Mouse (Mus musculus): ENCODE data around the gene Tmem259. TPM values are rescaled to one million over a fixed set of nuclear protein-coding genes. Genes with fewer than 3 reads are reported as not detected.

Gene Tmem259
- polyA plus RNA-seq, 1 experiment from 2014 or later: 27.7 TPM

DNA sequence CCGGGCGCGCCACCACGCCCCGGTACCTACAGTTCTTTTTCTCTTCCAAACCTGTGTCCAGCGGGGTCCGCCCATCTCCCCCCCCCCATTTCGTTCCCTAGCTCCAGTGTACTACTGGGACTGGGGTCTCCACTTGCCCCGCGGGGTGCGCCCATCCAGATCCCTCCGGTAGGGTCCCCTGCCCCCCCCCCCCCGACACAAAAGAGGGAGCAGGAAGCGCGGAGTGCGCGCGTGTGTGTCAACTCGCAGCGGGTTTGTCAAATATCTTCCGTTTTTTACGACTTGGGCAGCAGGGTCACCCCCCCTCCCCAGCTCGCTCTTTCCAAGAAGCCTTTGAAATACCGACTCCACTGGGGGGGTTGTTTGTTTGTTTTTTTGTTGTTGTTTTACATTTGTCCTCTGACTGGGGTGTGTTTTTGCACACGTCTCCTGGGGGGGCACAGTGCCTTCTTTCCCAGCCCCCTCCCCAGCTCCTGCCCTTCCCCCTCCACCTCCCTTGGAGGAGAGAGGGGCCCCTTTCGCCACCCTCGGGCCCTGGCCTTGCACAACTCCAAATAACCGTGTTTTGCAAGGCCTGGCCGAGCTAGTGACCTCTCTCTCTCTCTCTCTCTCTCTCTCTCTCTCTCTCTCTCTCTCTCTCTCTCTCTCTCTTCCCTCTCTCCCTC, 56.0 kb downstream of the Tmem259 start:
- H3K27me3 ChIP-seq (replicated peaks): peaks cover 5% of the 10 kb centered on the region
- H3K9me3 ChIP-seq: no peaks in the 10 kb centered on the region
- peak overlapping the region; percentile 97 for H3K4me3 ChIP-seq
- peaks cover 51% of the 10 kb centered on the region for H3K4me1 ChIP-seq
- peaks cover 26% of the 10 kb centered on the region for H3K36me3 ChIP-seq
- peak overlapping the region; percentile 94 for H3K9ac ChIP-seq
- 1% methylated on average over 29 of the region's 29 CpGs for WGBS
- no peak for ATAC-seq (ENCODE audit: low FRiP score, low read depth)
- peak overlapping the region; percentile 85 for H3K27ac ChIP-seq
- H3K4me2 ChIP-seq (replicated peaks): peak overlapping the region; percentile 93

DNA sequence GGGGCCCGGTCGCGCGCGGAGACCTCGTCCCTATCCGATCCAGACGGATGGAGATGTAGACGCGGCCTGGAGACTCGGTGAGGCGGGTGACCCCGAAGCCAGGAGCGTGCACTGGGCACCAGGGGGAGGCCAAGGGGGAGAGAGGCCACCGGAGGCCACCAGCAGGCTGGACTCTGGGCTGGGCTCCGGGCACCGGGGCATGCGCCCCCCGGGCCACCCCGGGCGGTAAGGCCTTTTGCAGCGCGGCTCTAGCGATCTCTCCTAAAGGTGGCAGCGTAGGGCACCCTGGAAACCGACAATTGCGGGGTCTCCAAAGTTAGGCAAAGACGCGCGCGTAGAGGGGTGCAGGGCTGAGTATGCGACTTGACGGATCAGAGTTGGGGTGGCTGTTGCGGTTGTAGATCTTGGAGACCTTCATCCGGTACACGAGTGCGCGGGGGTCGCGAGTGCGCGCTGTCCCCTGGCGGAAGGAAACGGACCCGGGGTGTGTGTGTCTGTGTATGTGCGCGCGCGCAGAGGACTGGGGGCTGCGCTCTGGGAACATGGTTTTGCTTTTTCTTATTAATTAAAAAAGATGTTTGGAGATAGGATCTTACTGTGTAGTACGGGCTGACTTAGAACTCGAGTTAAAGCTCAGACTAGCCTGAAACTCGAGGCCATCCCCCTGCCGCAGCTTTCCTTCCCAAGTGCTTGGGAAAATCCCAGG, 56.7 kb downstream of the Tmem259 start:
- peak; percentile 55 for ATAC-seq (ENCODE audit: low FRiP score, low read depth)
- WGBS: under 1% methylated on average over 54 of the region's 54 CpGs
- Histone ChIP-seq H3K9me3 (no peaks in the 10 kb centered on the region), H3K27ac (peak overlapping the region; percentile 85), H3K4me2 (replicated peaks) (peak overlapping the region; percentile 93), H3K4me1 (peaks cover 44% of the 10 kb centered on the region), H3K9ac (peak overlapping the region; percentile 94), H3K36me3 (peaks cover 19% of the 10 kb centered on the region), H3K27me3 (replicated peaks) (peaks cover 12% of the 10 kb centered on the region), H3K4me3 (peak overlapping the region; percentile 97)

DNA sequence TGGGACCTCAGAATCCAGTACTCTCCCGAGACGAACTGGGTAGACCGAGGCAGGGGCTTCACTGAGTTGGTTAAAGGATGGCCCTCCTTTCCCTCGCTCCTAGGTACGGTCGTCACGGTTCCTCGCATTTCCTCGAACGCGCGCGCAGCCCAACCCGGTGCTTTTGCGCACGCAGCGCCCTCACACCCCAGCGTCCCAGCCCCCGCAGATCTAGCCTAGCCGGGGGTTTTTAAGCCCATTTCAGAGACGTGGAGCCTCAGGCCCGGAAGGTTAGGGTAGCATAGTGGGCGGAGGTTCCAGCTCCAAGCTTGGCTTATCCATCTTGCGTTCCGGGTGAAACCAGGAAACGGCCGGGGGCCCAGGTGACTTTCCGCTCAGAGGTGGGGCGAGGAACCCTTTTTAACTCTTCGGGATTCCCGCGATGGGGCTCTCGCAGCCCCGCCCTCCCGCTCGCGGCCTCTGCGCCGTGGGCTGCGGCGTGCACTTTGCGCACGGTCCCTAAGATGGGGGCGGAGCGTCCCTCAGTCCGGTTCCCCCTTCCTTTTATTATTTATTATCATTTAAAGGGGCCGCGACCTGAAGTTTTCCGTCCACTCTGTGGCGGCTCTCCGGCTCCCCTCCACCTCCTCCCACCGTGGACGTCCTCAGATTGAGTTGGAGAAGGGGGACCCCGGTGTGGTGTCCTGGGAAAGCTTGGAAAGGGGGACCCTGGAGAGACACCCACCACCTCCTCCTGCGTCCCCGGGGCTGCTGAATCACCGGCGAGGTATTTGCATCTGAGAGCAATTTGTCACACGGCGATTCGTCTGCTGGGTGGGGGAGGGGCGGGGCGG, 57.4 kb downstream of the Tmem259 start, which contains the start of gene Arid3a:
Arid3a (plus strand) TSS at position 553 of the 833 bp plus-strand sequence.
- WGBS: under 1% methylated on average over 63 of the region's 63 CpGs
- peaks cover 39% of the 10 kb centered on the region for H3K4me1 ChIP-seq
- H3K36me3 ChIP-seq: peaks cover 13% of the 10 kb centered on the region
- peak within 1 kb of the TSS; percentile 93 for H3K4me2 ChIP-seq (replicated peaks)
- no peaks in the 10 kb centered on the region for H3K9me3 ChIP-seq
- peaks cover 20% of the 10 kb centered on the region for H3K27me3 ChIP-seq (replicated peaks)
- peak within 1 kb of the TSS; percentile 85 for H3K27ac ChIP-seq
- peak; percentile 73 for ATAC-seq (ENCODE audit: low FRiP score, low read depth)
- H3K4me3 ChIP-seq: peak within 1 kb of the TSS; percentile 97
- peak within 1 kb of the TSS; percentile 94 for H3K9ac ChIP-seq

DNA sequence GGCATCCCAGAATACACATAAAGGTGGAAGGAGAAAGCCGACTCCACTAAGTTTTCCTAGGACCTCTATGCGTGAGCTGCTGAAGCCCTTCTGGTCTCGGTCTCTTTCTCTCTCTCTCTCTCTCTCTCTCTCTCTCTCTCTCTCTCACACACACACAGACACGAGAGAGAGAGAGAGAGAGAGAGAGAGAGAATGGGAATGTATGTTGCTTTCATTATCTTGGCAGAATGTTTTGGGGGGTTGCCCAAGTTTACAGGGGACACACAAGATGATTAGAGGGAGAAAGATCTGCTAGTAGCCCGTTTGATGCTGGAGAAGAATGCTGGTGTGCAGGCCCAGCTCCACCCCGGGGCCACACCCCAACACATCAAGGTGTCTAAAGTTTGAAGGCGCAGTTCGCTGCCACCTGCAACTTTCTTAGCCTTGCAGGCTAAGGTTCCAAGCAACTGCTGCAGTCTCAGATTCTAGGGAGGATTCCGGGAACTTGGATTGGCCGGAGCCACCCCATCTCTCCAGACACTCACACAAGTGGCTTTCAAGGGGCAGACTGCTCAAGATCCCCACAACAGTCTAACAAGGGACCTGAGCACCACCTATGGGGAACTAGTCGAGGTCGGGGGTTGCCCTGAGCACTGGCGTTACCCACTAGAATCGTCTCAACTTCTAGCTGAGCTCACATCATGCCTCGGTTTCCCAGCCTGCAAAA, 58.2 kb downstream of the Tmem259 start:
- H3K27ac ChIP-seq: no peak overlapping the region
- no peak for ATAC-seq (ENCODE audit: low FRiP score, low read depth)

DNA sequence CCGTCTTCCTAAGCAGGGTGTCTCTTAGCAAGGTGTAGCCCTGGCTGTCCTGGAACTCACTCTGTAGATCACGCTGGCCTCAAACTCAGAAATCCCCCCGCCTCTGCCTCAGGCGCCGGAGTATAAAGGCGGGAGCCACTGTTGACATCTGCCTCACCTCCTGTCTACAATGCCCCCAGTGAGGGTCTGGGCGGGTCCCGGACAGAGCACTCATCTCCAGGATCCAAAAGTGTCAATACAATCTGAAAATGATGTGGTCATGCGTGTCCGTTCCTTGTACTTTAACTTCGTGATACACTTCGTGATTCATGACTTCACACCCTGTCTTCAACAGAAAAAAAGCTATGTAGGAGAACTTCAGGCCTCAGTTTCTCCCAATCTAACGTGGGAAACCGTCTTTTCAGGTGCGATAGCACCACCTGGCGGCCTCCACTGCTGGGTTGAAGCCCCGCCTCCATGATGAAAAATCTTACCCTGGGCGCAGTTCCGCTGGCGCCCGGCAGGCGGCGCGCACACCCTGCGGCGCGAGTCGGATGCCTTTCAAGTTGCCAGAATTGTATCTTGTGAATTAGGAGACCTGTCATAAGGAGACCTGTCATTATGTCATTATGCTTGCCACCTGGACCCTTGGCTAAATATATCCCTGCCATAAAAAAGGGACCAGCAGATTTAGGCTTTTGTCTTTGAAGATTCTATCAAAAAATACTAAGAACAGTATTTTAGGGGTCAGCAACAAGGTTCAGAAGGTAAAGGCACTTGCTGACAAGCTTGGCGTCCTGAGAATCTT, 58.9 kb downstream of the Tmem259 start:
- H3K36me3 ChIP-seq: no peaks in the 10 kb centered on the region
- no peak for ATAC-seq (ENCODE audit: low FRiP score, low read depth)
- H3K27ac ChIP-seq: no peak overlapping the region
- H3K4me3 ChIP-seq: no peak overlapping the region; the same call in 1 of the 2 replicates
- H3K4me1 ChIP-seq: peaks cover 43% of the 10 kb centered on the region
- no peaks in the 10 kb centered on the region for H3K9me3 ChIP-seq
- H3K9ac ChIP-seq: no peak overlapping the region
- H3K27me3 ChIP-seq (replicated peaks): peaks cover 35% of the 10 kb centered on the region
- H3K4me2 ChIP-seq (replicated peaks): peak overlapping the region; percentile 93
- WGBS: 10% methylated on average over 29 of the region's 29 CpGs

More for the DNA sequence above, 58.2 kb downstream of the Tmem259 start:
- peak overlapping the region; percentile 97 for H3K4me3 ChIP-seq
- H3K9ac ChIP-seq: peak overlapping the region; percentile 94; the same call in 1 of the 2 replicates
- H3K36me3 ChIP-seq: peaks cover 5% of the 10 kb centered on the region; the same call in 1 of the 2 replicates
- H3K4me1 ChIP-seq: peaks cover 45% of the 10 kb centered on the region
- WGBS: 12% methylated on average over 14 of the region's 15 CpGs
- H3K9me3 ChIP-seq: no peaks in the 10 kb centered on the region
- H3K27me3 ChIP-seq (replicated peaks): peaks cover 27% of the 10 kb centered on the region
- peak overlapping the region; percentile 93 for H3K4me2 ChIP-seq (replicated peaks)

Other genes with a start within 250 kb of the Tmem259 start
- 44.7 and 44.9 TPM in 2 replicates for gene Polrmt, start 237.7 kb downstream of the Tmem259 start, polyA plus RNA-seq (2016; fragmentation: Nextera tagmentation; extraction: Ambion mirVana)
- 0.55 and 1.2 TPM in 2 replicates for gene Fgf22, start 229.3 kb downstream of the Tmem259 start, polyA plus RNA-seq (2016; fragmentation: Nextera tagmentation; extraction: Ambion mirVana)
- 115 and 118 TPM in 2 replicates for gene Rnf126, start 217.4 kb downstream of the Tmem259 start, polyA plus RNA-seq (2016; fragmentation: Nextera tagmentation; extraction: Ambion mirVana)
- gene Fstl3, start 207.1 kb downstream of the Tmem259 start, polyA plus RNA-seq (2016; fragmentation: Nextera tagmentation; extraction: Ambion mirVana): 1.5 and 2.0 TPM in 2 replicates
- 0.16 and 0.42 TPM in 2 replicates for gene Prss57, start 193.4 kb downstream of the Tmem259 start, polyA plus RNA-seq (2016; fragmentation: Nextera tagmentation; extraction: Ambion mirVana)
- 196 and 205 TPM in 2 replicates for gene Palm, start 190.8 kb downstream of the Tmem259 start, polyA plus RNA-seq (2016; fragmentation: Nextera tagmentation; extraction: Ambion mirVana)
- gene Misp, start 163.3 kb downstream of the Tmem259 start, polyA plus RNA-seq (2016; fragmentation: Nextera tagmentation; extraction: Ambion mirVana): 1.6 and 2.3 TPM in 2 replicates
- gene Ptbp1, start 129.9 kb downstream of the Tmem259 start, polyA plus RNA-seq (2016; fragmentation: Nextera tagmentation; extraction: Ambion mirVana): 180 and 189 TPM in 2 replicates
- gene Prtn3, start 109.9 kb downstream of the Tmem259 start, polyA plus RNA-seq (2016; fragmentation: Nextera tagmentation; extraction: Ambion mirVana): 12.6 and 15.5 TPM in 2 replicates
- 296 and 301 TPM in 2 replicates for gene Plppr3, start 109.7 kb downstream of the Tmem259 start, polyA plus RNA-seq (2016; fragmentation: Nextera tagmentation; extraction: Ambion mirVana)
- gene Elane, start 98.1 kb downstream of the Tmem259 start, polyA plus RNA-seq (2016; fragmentation: Nextera tagmentation; extraction: Ambion mirVana): 0.34 and 0.53 TPM in 2 replicates
- not detected in 2 replicates for gene Cfd, start 93.5 kb downstream of the Tmem259 start, polyA plus RNA-seq (2016; fragmentation: Nextera tagmentation; extraction: Ambion mirVana)
- 60.5 and 62.6 TPM in 2 replicates for gene Med16, start 75.4 kb downstream of the Tmem259 start, polyA plus RNA-seq (2016; fragmentation: Nextera tagmentation; extraction: Ambion mirVana)
- 28.4 and 40.5 TPM in 2 replicates for gene Gm26602, start 73.5 kb downstream of the Tmem259 start, polyA plus RNA-seq (2016; fragmentation: Nextera tagmentation; extraction: Ambion mirVana)
- 1.1 and 1.3 TPM in 2 replicates for gene Kiss1r, start 67.4 kb downstream of the Tmem259 start, polyA plus RNA-seq (2016; fragmentation: Nextera tagmentation; extraction: Ambion mirVana)
- gene R3hdm4, start 63.1 kb downstream of the Tmem259 start, polyA plus RNA-seq (2016; fragmentation: Nextera tagmentation; extraction: Ambion mirVana): 185 and 186 TPM in 2 replicates
- gene Arid3a, start 57.3 kb downstream of the Tmem259 start, polyA plus RNA-seq (2016; fragmentation: Nextera tagmentation; extraction: Ambion mirVana): 4.9 and 7.7 TPM in 2 replicates
- gene Wdr18, start 24.2 kb downstream of the Tmem259 start, polyA plus RNA-seq (2016; fragmentation: Nextera tagmentation; extraction: Ambion mirVana): 84.5 and 98.3 TPM in 2 replicates
- gene Grin3b, start 13.6 kb downstream of the Tmem259 start, polyA plus RNA-seq (2016; fragmentation: Nextera tagmentation; extraction: Ambion mirVana): 0.24 and 0.40 TPM in 2 replicates
- 106 and 107 TPM in 2 replicates for gene Cnn2, start 4.3 kb upstream of the Tmem259 start, polyA plus RNA-seq (2016; fragmentation: Nextera tagmentation; extraction: Ambion mirVana)
- 9.9 and 10.7 TPM in 2 replicates for gene Abca7, start 12.2 kb upstream of the Tmem259 start, polyA plus RNA-seq (2016; fragmentation: Nextera tagmentation; extraction: Ambion mirVana)
- 4.3 and 4.7 TPM in 2 replicates for gene Arhgap45, start 32.3 kb upstream of the Tmem259 start, polyA plus RNA-seq (2016; fragmentation: Nextera tagmentation; extraction: Ambion mirVana)
- gene Polr2e, start 55.5 kb upstream of the Tmem259 start, polyA plus RNA-seq (2016; fragmentation: Nextera tagmentation; extraction: Ambion mirVana): 160 and 166 TPM in 2 replicates
- gene Gpx4, start 62.8 kb upstream of the Tmem259 start, polyA plus RNA-seq (2016; fragmentation: Nextera tagmentation; extraction: Ambion mirVana): 499 and 515 TPM in 2 replicates
- 15.1 and 15.4 TPM in 2 replicates for gene Sbno2, start 121.2 kb upstream of the Tmem259 start, polyA plus RNA-seq (2016; fragmentation: Nextera tagmentation; extraction: Ambion mirVana)
- 17.4 and 23.9 TPM in 2 replicates for gene Stk11, start 131.5 kb upstream of the Tmem259 start, polyA plus RNA-seq (2016; fragmentation: Nextera tagmentation; extraction: Ambion mirVana)
- 396 and 422 TPM in 2 replicates for gene Atp5d, start 154.3 kb upstream of the Tmem259 start, polyA plus RNA-seq (2016; fragmentation: Nextera tagmentation; extraction: Ambion mirVana)
- 26.5 and 27.3 TPM in 2 replicates for gene Cbarp, start 156.5 kb upstream of the Tmem259 start, polyA plus RNA-seq (2016; fragmentation: Nextera tagmentation; extraction: Ambion mirVana)
- 40.8 and 45.1 TPM in 2 replicates for gene Midn, start 163.9 kb upstream of the Tmem259 start, polyA plus RNA-seq (2016; fragmentation: Nextera tagmentation; extraction: Ambion mirVana)
- 262 and 273 TPM in 2 replicates for gene Cirbp, start 181.7 kb upstream of the Tmem259 start, polyA plus RNA-seq (2016; fragmentation: Nextera tagmentation; extraction: Ambion mirVana)
- 14.9 and 15.7 TPM in 2 replicates for gene 1600002K03Rik, start 188.6 kb upstream of the Tmem259 start, polyA plus RNA-seq (2016; fragmentation: Nextera tagmentation; extraction: Ambion mirVana)
- 47.9 and 48.0 TPM in 2 replicates for gene Efna2, start 195.2 kb upstream of the Tmem259 start, polyA plus RNA-seq (2016; fragmentation: Nextera tagmentation; extraction: Ambion mirVana)
- gene Mum1, start 242.1 kb upstream of the Tmem259 start, polyA plus RNA-seq (2016; fragmentation: Nextera tagmentation; extraction: Ambion mirVana): 52.1 and 54.6 TPM in 2 replicates